Mouse (Mus musculus): Measurements from ENCODE around the gene Gm42669.

Gene Gm42669

GRCm38 (mm10) chr5:107521386-107521785 lies 14.0 kb downstream of the Gm42669 start:
- DNase-seq (ENCODE audit: low read depth), result no peak

GRCm38 (mm10) chr5:107521897-107522296 lies 14.5 kb downstream of the Gm42669 start:
- no peak for DNase-seq (ENCODE audit: low read depth)

DNA sequence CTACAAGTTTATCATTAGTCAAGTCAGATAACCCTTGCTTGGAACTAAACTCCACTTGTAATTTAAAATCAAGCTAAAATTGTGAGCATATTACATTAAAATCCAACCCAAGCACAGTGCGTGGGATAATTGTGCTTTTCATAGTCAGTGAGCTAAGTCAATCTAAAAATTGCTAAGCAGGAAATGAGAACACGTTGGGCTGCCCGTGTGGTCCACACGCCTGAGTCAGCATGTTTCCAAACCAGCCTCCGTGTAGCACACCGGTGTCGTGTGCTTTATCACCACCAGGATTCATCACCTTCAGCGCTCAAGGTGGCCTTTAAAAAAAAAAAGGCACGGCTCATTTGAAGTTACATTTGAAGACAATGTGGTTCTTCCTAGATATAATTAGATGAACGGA lies 16.9 kb downstream of the Gm42669 start:
- DNase-seq (ENCODE audit: low read depth), result no peak

- no peak for DNase-seq (ENCODE audit: low read depth)
Measured at GRCm38 (mm10) chr5:107528856-107529255, 21.4 kb downstream of the Gm42669 start.

- no peak for DNase-seq (ENCODE audit: low read depth)
Measured at GRCm38 (mm10) chr5:107533590-107533989, 26.2 kb downstream of the Gm42669 start.

DNA sequence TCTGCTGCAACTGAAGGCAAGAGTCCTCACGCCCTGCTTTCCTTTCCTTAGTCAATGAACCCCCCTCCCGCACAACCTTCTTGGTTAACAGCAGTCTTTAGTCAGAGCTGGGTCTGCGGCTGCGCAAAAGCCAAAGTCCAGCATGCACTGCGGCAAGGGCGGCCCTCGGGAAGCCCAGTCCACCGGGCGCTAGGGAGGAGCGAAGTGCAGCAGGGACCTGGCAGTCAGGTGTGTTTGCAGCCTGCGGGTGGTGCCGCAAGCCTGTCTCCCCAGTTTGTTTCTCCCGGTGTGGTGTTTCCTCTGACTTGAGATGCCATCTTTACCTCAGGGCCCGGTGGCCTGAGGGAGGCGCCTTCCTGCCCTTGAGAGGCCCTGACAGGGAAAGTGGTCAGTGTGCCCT lies 27.2 kb downstream of the Gm42669 start, which contains the start of gene 1700028K03Rik:
Gene 1700028K03Rik, plus strand, starts transcription at position 129 of the 400 bp plus-strand sequence.
- DNase-seq (ENCODE audit: low read depth), result no peak

DNA sequence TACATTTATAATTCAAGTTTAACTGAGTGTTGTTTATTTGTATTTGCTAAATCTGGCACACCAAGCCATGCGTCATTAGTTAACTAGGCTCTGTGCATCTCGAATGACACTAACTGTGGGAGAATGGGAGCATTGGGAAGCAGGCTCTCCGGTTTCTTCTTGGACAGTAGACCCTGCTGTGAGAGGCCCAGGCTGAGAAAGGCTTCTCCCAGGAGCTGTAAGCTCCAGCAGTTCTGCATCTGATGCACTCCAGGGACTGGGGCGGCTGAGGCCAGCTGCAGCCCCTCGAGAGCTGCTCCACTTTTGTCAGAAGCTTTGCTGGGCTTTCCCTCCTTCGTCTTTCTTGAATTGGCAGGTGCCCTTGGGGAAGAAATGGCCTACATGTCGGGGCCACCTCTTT lies 34.3 kb downstream of the Gm42669 start:
- no peak for DNase-seq (ENCODE audit: low read depth)

GRCm38 (mm10) chr5:107545927-107546326 lies 38.5 kb downstream of the Gm42669 start:
- no peak for DNase-seq (ENCODE audit: low read depth)

DNA sequence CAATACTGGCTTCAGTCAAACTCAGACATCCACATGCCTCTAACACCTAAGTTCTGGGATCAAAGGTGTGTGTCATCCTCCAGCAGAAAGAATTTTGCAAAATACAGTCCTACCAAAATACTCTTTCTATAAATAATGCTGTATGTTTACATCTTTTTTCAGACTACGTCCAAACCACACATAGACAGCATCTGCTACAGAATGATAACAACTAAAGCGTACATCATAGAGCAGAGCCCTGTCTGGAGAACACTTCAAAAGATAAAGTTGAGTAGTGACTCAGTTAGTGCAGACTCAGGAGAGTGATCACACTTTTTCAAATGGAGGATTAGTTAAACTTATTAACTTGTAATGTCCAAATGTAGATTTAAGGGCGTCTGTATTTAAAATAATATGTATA lies 40.5 kb downstream of the Gm42669 start:
- DNase-seq (ENCODE audit: low read depth), result peak; percentile 51

DNA sequence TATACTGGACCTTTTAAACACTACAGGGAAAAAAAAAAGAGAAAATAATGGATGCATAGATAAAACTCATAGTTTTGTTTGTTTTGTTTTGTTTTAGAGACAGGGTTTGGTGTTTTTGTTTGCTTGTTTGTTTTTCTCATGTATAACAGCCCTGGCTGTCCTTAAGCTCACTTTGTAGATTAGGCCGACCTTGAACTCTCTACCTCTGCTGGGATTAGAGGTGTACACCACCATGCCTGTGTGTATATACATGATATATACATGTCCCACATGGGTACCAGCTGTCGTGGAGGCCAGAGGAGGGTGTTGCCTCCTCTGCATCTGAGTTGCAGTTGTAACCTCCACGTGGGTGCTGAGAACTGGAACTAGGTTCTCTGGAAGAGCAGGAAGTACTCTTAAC lies 41.0 kb downstream of the Gm42669 start:
- peak; percentile 20 for DNase-seq (ENCODE audit: low read depth)

GRCm38 (mm10) chr5:107554336-107554735 lies 46.9 kb downstream of the Gm42669 start:
- no peak for DNase-seq (ENCODE audit: low read depth)

DNA sequence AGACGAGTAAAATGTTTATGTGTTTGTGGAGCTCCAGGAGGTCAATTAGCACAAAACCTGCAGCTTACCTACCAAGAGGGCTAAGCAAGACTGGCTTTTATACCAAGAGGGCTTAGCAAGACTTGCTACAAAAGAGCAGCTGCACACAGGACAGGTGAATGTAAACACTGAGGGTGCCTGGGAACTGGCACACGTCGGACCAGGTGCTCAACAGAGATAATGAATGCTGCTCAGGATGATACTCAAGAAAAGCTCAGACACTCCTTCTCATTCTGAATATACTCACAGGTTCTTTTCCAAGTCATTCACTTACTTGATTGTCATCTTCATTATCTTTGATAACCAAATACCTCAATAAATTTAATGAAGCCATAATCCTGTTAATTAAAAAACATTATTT lies 49.5 kb downstream of the Gm42669 start:
- no peak for DNase-seq (ENCODE audit: low read depth)

DNA sequence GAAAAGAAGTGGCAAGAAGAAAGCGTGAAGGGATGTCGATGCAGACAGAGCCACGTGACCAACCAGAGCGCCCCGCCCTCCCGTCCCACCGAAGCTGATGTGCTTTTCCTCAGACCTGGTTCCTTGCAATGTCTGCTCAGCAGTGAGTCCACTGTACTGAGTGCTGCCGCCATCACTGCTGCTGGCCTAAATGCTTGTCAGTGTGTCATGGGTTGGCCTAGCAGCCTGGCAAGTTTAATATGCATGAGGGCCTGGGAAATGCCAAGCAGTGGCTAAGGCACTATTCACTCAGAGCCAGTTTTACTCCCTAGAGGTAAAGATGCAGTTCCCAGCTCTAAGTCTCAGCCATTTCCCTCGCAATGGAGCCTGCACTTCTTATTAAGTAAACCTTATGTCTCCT lies 61.7 kb downstream of the Gm42669 start:
- no peak for DNase-seq (ENCODE audit: low read depth)

DNA sequence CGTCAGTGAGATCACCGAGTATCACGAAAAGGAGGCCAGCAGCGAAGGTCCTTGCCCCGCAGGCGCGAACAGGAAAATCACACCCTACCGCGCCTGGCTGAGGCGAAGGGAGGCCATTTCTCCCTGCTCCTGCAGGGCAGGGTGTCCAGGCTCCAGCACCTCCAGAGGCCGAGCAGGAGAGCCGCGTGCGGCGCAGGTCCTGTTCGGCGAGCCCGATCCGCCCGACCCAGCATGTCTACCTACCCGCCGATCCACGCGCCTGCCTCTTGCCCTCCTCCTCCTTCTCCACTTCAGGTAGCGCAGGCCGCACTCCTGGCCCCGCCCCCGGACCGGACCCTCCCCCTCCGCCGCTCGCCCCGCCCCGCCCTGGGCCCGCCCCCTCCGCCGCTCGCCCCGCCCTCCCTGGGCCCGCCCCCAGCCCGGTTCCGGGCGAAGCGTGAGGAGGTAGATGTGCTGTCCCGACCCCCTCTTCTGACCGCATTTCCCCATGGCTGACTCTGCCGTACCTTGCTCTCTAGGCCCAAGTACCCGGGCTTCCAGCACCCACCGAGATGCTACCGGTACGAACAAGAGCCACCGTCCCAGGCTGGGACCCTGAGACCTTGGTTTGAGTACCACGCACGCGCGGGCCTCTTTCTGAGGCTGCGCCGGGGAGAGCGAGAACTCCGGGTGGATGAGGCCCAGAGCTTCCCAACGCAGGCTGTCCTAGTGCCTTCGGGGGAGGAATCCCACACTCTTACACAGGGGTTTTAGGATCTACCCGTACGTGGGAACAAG lies 90.1 kb downstream of the Gm42669 start, which contains the start of the genes Rpap2 and Glmn:
Gene Rpap2, plus strand, starts transcription at position 73 of the 777 bp plus-strand sequence.
Gene Glmn, minus strand, starts transcription at position 588 of the 777 bp plus-strand sequence.
- peak; percentile 54 for DNase-seq (ENCODE audit: low read depth)

DNA sequence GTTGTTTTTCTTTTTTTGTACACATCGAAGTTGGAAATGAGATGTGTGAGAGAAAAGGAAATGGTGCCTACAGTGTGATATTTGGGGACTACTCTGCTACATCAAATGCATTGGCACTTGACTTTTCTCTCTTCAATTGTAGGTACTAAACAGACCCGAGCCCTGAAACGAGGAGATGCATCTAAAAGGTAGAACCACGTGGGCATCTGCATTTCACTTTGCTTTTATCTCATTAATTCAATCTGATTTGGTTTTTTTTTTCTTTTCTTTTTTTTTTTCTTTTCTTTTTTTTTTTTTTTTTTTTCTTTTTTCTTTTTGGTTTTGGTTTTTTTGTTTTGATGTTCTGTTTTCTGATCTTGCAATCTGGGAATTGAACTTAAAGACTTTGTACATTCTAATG lies 91.0 kb downstream of the Gm42669 start:
- no peak for DNase-seq (ENCODE audit: low read depth)

DNA sequence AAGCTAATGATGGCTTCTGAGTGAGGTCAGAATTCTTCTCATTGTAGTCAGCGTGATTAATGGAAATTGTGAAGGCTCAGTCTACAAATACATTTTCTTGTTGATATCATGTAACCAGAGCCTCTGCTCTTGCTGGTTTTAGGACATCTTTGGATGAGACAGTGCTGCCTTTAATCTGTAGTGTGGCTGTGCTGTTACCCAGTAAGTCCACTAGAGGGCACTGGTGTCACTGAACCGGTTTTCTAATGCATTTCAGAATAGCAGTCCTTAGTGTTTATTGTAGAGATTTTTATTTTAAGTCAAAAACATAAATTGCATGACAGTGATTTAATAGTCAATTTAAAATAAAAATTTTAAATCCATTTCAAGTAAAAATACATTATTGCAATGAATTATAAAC lies 103.8 kb downstream of the Gm42669 start:
- DNase-seq (ENCODE audit: low read depth), result peak; percentile 50

DNA sequence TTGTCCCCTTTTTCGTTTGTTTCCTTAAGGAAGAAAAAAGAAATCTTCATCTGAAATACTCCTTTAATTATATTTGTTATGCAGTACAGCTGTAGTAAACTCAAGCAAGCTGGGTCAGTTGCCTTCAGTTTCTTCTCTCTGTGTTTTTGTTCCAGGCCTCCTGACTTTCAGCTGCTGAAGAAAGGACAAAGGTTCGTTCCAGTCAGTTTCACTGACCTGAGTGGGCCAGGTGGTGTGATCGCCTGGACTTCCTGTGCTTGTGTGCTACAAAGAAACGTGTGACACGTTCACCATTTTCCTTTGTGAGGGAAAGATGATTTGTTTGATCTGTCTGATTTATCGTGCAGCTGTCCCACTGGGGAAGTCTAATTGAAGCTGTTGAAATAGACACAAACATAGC lies 110.6 kb downstream of the Gm42669 start:
- no peak for DNase-seq (ENCODE audit: low read depth)

GRCm38 (mm10) chr5:107621327-107621726 lies 113.9 kb downstream of the Gm42669 start:
- DNase-seq (ENCODE audit: low read depth), result no peak
